Mouse (Mus musculus): Measurements from ENCODE around the gene Ash1l. TPM values are rescaled to one million over a fixed set of nuclear protein-coding genes. Genes with fewer than 3 reads are reported as not detected.

Gene Ash1l
- polyA plus RNA-seq, 1 experiment, result 11.7 TPM

DNA sequence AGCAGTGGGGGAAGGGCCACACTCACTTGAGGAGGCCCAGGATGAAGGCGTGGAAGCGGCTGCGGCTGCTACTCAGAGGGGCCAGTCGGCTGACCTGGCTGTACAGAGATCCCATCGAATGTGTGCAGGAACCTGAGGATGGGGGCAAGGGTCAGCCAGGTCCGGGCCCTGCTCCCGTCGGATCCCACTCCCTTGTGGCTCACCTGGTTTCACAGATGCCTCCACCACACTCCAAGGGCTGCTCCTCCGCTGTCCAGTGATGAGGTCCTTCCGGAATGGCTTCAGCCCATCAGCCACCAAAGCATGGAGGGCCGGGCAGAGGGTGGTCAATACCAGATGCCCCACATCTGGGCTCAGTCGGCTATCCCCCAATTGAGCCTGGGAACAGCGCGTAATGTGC lies 138.6 kb downstream of the Ash1l start:
- Histone ChIP-seq H3K4me1 (ENCODE audit: control insufficient read depth, insufficient read depth, low read length) (peaks cover 13% of the 10 kb centered on the region), H3K4me3 (replicated peaks; ENCODE audit: extremely low read depth, low read depth, low read length) (peak overlapping the region; percentile 62)
- WGBS, result 49% methylated on average over 14 of the region's 14 CpGs
- no peak for DNase-seq
- TF ChIP-seq POLR2A (IDR thresholded peaks at IDR 0.05; ENCODE audit: borderline replicate concordance, extremely low read depth, low read depth, low read length) (no peak), CTCF (IDR thresholded peaks at IDR 0.05; ENCODE audit: insufficient read depth, low read length) (no peak)

DNA sequence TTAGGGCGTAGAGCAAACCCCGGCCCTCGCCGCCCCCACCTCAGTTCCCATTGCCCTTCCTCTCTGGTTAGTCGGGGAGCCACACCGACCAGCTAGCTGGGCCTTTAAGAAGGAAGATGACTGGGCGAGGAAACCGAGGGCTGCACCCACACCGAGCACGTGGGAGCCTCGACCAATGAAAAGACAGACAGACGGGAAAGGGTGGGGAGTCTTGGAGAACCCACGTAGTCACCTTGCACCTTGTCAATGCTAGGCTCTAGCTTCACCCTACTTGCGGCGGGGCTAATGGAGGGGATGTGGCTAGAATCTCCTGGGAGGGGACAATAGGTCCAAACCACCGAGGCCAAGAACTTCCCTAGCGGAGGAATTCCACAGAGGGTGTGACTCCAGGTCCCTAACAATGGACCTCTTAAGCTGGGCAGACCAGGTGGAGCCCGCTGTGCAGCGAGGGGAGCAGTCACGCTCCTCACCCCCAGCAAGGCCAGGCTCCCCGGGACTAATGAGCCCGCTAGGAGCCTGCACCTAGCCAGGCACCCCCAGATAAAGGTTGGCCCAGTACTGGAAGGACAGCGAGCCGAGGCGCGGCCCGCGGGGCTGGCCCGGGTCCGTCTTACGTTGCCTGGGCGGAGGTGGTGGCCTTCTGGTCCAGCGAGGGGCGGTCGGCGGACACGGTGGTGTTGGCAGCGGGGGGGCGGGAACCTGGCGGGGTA lies 139.6 kb downstream of the Ash1l start:
- peaks cover 13% of the 10 kb centered on the region for H3K4me1 ChIP-seq (ENCODE audit: control insufficient read depth, insufficient read depth, low read length)
- WGBS, result 1% methylated on average over 39 of the region's 40 CpGs

DNA sequence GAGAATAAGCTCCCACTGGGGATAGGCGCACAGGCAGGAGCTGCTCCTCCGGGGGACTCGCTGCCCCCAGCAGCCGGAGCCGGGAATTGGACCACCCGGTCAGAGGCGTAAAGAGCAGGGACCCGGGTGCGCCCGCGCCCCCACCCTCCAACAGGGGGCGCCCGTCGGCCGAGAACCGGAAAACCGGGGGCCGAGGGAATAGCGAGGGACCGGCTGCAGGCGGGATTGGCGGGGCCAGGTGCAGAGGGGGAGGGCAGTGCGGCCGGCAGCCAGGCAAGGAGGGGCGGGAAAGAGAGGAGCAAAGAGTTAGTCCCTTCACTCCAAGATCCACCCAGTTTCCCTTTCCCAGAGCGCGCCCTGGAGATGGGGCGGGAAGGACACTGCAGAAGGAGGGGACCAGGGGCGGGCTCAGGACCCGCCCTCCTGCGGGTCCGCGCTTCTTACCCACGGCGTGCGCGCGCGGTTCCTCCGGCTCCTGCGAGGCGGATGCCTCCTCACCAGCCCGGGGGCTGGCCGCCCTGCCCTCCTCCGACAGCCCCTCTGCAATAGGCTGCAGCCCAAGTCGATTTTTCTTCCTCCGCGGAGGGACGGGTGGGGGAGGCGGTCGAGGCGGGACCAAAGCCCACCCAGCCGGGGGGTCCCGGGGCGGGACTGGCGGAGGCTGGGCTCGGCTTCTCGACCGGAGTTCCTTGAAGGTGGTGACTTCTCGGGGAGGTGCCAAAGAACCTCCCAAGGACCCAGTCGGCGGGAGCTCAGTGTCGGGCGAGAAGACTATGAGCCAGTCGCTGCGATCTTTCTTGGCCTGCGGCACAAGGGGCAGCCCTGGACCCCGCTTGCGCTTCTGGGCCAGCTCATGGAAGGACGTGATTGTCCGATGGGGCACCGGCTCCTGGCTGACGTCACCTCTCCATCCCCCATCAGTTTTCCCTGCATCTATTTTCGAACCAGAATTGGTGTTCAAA lies 140.6 kb downstream of the Ash1l start:
- peak; percentile 90 for DNase-seq
- Histone ChIP-seq H3K4me1 (ENCODE audit: control insufficient read depth, insufficient read depth, low read length) (peaks cover 13% of the 10 kb centered on the region), H3K4me3 (replicated peaks; ENCODE audit: extremely low read depth, low read depth, low read length) (peak overlapping the region; percentile 62)
- TF ChIP-seq POLR2A (IDR thresholded peaks at IDR 0.05; ENCODE audit: borderline replicate concordance, extremely low read depth, low read depth, low read length) (no peak), CTCF (IDR thresholded peaks at IDR 0.05; ENCODE audit: insufficient read depth, low read length) (no peak; the same call in 1 of the 2 replicates)
- under 1% methylated on average over 69 of the region's 74 CpGs for WGBS

More for the DNA sequence above, 139.6 kb downstream of the Ash1l start:
- TF ChIP-seq POLR2A (IDR thresholded peaks at IDR 0.05; ENCODE audit: borderline replicate concordance, extremely low read depth, low read depth, low read length) (peak; percentile 72; the same call in 1 of the 2 replicates), CTCF (IDR thresholded peaks at IDR 0.05; ENCODE audit: insufficient read depth, low read length) (no peak)
- DNase-seq, result peak; percentile 91
- H3K4me3 ChIP-seq (replicated peaks; ENCODE audit: extremely low read depth, low read depth, low read length), result peak overlapping the region; percentile 62

DNA sequence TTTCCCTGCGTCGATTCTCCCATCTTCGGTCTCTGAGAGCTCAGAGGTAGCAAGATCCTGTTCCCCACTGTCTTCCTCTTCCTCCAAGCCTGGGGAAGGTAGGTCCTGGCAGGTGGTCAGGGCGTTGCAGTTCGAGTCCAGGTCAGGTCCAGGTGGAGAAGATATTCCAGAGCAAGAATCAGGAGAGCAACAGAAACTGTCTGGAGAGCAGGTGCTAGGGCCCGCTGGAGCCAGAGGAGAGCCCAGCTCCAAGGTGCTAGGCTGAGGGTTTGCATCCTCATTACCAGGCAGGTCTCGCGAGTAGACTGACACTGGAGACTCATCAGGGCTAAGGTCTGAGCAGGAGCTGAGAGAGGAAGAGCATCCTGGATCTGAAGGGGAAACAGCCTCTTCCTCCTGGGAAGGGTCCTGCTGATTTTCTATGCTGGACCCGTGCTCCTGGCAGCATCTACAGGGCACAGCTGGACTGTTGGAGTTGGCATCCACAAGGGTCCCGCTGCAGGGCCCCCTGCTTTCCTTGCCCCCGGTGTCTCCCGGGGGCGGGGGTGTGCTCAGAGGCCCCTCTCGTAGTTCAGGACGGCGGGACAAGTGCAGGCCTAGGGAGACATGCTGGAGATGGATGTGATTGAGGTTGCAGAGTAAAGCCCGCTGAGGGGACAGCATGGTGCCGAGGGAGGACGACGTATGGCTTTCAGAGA lies 141.5 kb downstream of the Ash1l start:
- WGBS, result 27% methylated on average over 20 of the region's 20 CpGs
- TF ChIP-seq POLR2A (IDR thresholded peaks at IDR 0.05; ENCODE audit: borderline replicate concordance, extremely low read depth, low read depth, low read length) (no peak), CTCF (IDR thresholded peaks at IDR 0.05; ENCODE audit: insufficient read depth, low read length) (no peak)
- no peak for DNase-seq
- peaks cover 13% of the 10 kb centered on the region for H3K4me1 ChIP-seq (ENCODE audit: control insufficient read depth, insufficient read depth, low read length)
- no peak overlapping the region for H3K4me3 ChIP-seq (replicated peaks; ENCODE audit: extremely low read depth, low read depth, low read length)

DNA sequence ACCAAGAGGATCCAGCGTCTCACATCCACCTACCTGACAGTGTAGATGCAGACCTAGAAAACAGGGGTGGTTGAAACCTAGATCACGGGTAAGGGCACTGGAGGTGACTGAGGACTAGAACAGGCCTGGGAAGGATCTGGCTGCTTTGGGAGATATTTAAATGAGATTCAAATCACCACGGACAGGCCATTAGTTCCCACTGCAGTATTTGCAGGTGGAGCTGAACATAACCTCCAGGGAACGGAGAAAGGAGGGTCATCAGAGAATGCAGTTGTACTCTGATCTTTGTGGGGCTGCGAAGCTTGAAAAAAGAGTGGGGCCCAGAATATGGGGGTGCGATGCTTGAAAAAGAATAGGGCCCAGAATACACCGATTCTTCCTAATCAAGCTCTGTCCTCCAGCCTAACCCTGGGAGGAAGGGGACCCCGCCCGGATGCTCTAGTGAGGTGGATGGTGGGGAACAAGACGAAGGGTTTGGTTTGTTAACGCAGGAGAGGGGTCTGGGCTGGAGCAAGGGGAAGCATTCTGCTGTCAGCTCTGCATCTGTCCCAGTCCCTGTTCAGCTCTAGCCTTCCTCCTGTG lies 142.2 kb downstream of the Ash1l start:
- Histone ChIP-seq H3K4me3 (replicated peaks; ENCODE audit: extremely low read depth, low read depth, low read length) (peak overlapping the region; percentile 48), H3K4me1 (ENCODE audit: control insufficient read depth, insufficient read depth, low read length) (peaks cover 13% of the 10 kb centered on the region)
- DNase-seq, result no peak
- 47% methylated on average over 11 of the region's 11 CpGs for WGBS
- no peak for TF ChIP-seq CTCF (IDR thresholded peaks at IDR 0.05; ENCODE audit: insufficient read depth, low read length)
- no peak for TF ChIP-seq POLR2A (IDR thresholded peaks at IDR 0.05; ENCODE audit: borderline replicate concordance, extremely low read depth, low read depth, low read length)

DNA sequence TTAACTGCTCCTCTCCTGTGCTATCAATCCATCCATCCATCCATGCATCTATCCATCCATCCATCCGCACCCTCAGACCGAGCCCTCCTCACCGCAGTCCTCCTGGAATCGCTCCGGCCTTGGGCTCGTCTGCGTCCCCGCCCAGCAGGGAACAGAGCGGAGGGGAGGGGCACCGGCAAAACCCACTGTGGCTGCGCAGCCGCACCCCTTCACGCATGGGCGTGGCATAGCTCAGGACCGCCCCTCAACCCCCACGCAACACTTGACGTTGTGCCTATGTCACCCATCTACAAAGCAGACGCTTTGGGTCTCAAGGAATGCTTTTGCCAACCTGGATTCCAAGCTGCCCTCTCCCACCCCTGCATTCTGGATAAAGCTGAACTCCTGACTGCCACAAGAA lies 142.8 kb downstream of the Ash1l start, which contains the start of gene Rusc1:
Rusc1 (minus strand) TSS at position 137 of the 400 bp plus-strand sequence.
- WGBS, result 4% methylated on average over 18 of the region's 18 CpGs
- DNase-seq, result peak; percentile 76
- TF ChIP-seq CTCF (IDR thresholded peaks at IDR 0.05; ENCODE audit: insufficient read depth, low read length) (no peak), POLR2A (IDR thresholded peaks at IDR 0.05; ENCODE audit: borderline replicate concordance, extremely low read depth, low read depth, low read length) (peak; percentile 45; the same call in 1 of the 2 replicates)
- Histone ChIP-seq H3K4me3 (replicated peaks; ENCODE audit: extremely low read depth, low read depth, low read length) (peak within 1 kb of the TSS; percentile 48), H3K4me1 (ENCODE audit: control insufficient read depth, insufficient read depth, low read length) (peaks cover 11% of the 10 kb centered on the region)

DNA sequence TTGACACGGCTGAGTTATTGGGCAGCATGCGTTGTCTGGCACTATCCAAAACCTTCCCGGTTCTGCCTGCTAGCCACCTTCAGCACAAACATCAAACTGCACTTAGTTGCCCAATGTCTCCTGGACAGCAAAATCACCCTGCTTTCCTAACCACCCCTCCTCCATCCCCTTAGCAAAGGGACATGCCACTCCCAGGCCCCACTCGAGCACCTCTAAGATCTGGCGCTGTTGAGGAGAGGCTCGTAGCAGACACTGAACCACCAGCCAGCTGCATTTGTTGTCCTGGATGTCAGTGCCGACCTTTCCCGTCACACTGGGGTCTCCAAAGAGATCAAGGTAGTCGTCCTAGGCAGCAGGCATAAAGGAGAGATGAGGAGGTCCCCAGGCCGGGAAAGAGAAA lies 143.6 kb downstream of the Ash1l start:
- 77% methylated on average over 10 of the region's 10 CpGs for WGBS
- DNase-seq, result no peak
- Histone ChIP-seq H3K4me1 (ENCODE audit: control insufficient read depth, insufficient read depth, low read length) (peaks cover 6% of the 10 kb centered on the region), H3K4me3 (replicated peaks; ENCODE audit: extremely low read depth, low read depth, low read length) (no peak overlapping the region)
- no peak for TF ChIP-seq CTCF (IDR thresholded peaks at IDR 0.05; ENCODE audit: insufficient read depth, low read length)
- TF ChIP-seq POLR2A (IDR thresholded peaks at IDR 0.05; ENCODE audit: borderline replicate concordance, extremely low read depth, low read depth, low read length), result no peak

DNA sequence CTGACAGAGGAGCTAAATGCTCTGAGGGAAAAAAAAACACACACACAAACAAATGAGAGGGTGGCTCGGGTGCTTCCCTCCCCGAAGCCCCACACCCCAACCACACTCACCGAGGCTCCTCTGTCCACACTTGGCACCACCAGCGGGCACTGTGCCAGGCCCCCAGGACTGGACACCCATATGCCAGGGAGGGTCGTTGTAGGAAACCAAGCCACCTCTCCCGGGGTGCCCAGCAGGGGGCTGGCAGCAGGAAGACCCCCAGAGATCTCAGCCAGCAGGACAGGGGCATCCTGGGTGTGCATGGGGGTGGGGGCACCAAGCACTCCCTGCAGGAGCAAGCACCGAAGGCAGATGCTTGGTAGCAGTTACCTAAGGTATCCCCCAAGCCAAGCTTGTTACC lies 150.4 kb downstream of the Ash1l start, which contains the start of gene Gm43738:
Gm43738 (minus strand) TSS at position 289 of the 400 bp plus-strand sequence.
- DNase-seq, result no peak
- TF ChIP-seq CTCF (IDR thresholded peaks at IDR 0.05; ENCODE audit: insufficient read depth, low read length) (no peak), POLR2A (IDR thresholded peaks at IDR 0.05; ENCODE audit: borderline replicate concordance, extremely low read depth, low read depth, low read length) (no peak)
- WGBS, result 20% methylated on average over 7 of the region's 7 CpGs
- Histone ChIP-seq H3K4me3 (replicated peaks; ENCODE audit: extremely low read depth, low read depth, low read length) (peak within 1 kb of the TSS; percentile 78), H3K4me1 (ENCODE audit: control insufficient read depth, insufficient read depth, low read length) (peaks cover 3% of the 10 kb centered on the region)
